Mouse (Mus musculus) forebrain, postnatal 0 days (tissue): ENCODE results near the gene Sox14. TPM values are rescaled to one million over a fixed set of nuclear protein-coding genes. Genes with fewer than 3 reads are reported as not detected.

Source experiments
- ATAC-seq: fragments of 200-750 bp; cut with Nextera tagmentation; 2 replicates; pipeline ENCODE4 v1.8.0; 2017; ENCODE audit warnings: mild to moderate bottlenecking, moderate library complexity
- DNase-seq: peaks from one replicate; pipeline ENCODE4 v3.0.0-alpha.2; 2015
- H3K27ac ChIP-seq: fragments of 300-500 bp; sonication (generic); 2 replicates; pipeline ENCODE4 v1.5.1; 2014; ENCODE audit warnings: low read depth, mild to moderate bottlenecking, antibody characterized with exemption, low read length, moderate library complexity, mixed read lengths
- H3K27me3 ChIP-seq: fragments of 300-500 bp; sonication (generic); 2 replicates; pipeline ENCODE4 v1.6.1; 2014; ENCODE audit warnings: mild to moderate bottlenecking, low read length, mixed read lengths; ENCODE audit not compliant: insufficient read depth
- H3K36me3 ChIP-seq: fragments of 300-500 bp; sonication (generic); 2 replicates; pipeline ENCODE4 v1.6.1; 2014; ENCODE audit warnings: mild to moderate bottlenecking, moderate library complexity; ENCODE audit not compliant: insufficient read depth
- H3K4me1 ChIP-seq: fragments of 300-500 bp; sonication (generic); 2 replicates; pipeline ENCODE4 v1.6.1; 2014; ENCODE audit warnings: antibody characterized with exemption; ENCODE audit not compliant: insufficient read depth
- H3K4me2 ChIP-seq: fragments of 300-500 bp; sonication (generic); 2 replicates; pipeline ENCODE4 v1.6.1; 2014; ENCODE audit warnings: low read depth, mild to moderate bottlenecking, moderate library complexity
- H3K4me3 ChIP-seq: fragments of 300-500 bp; sonication (generic); 2 replicates; pipeline ENCODE4 v1.5.1; 2014; ENCODE audit warnings: low read depth, low read length, mixed read lengths
- H3K9ac ChIP-seq: fragments of 300-500 bp; sonication (generic); 2 replicates; pipeline ENCODE4 v1.6.1; 2014; ENCODE audit warnings: mild to moderate bottlenecking
- H3K9me3 ChIP-seq: fragments of 300-500 bp; sonication (generic); 2 replicates; pipeline ENCODE4 v1.6.1; 2016; ENCODE audit warnings: low read length
- CTCF ChIP-seq: sonication (generic); IDR thresholded peaks from 2 replicates; pipeline ENCODE4 v1.5.1; 2016; ENCODE audit warnings: antibody characterized with exemption, control low read depth, low read depth
- WGBS: fragments of 180-500 bp; shearing (Covaris S2); extraction: QIAGEN DNeasy Blood & Tissue Kit; methylation state at CpG from one replicate; pipeline ENCODE4 v1.1.7; 2014; 5-methylcytosine and 5-hydroxymethylcytosine counted together
- polyA plus RNA-seq: library from polyadenylated mRNA; unstranded; fragments of >200 nt; fragmentation: Nextera tagmentation; extraction: Ambion mirVana; gene quantifications from 2 replicates; pipeline ENCODE4 v1.2.1, GENCODE M21; 2015
- total RNA-seq: library from RNA; depleted of rRNA; stranded (reverse); fragments of >200 nt; gene quantifications from 2 replicates; pipeline ENCODE4 v1.2.3, GENCODE M21; 2014; rRNA removed

The Sox14 gene
- total and polyA plus RNA-seq, 2 experiments from 2014 or later: 2.0 to 2.1 TPM

DNA sequence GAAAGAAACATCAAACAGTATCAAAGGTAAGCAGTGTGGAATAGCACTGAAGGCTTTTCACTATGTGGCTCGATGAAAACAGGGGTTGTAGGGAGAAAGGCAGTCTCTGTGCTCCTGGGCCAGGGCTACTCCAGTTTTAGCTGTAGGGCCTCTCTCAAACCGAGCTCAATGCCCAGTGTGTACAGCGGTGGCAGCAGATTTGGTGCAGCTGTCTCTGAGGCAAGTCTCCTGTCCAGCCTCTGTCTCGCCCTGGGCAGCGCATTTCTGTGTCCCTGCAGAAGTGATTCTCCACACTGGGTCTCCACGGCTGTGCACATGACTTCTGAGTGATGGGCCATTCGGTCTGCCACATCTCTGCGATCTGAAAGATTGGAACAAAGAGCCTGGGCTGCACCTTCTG lies 27.6 kb downstream of the Sox14 start:
- Histone ChIP-seq H3K36me3 (no peaks in the 10 kb centered on the region), H3K4me3 (no peak overlapping the region), H3K27ac (no peak overlapping the region), H3K4me2 (no peak overlapping the region), H3K27me3 (peaks cover 10% of the 10 kb centered on the region), H3K4me1 (no peaks in the 10 kb centered on the region), H3K9ac (no peak overlapping the region), H3K9me3 (no peaks in the 10 kb centered on the region)
- no peak for ATAC-seq
- 29% methylated on average over 8 of the region's 8 CpGs for WGBS
- no peak for TF ChIP-seq CTCF
- no peak for DNase-seq

DNA sequence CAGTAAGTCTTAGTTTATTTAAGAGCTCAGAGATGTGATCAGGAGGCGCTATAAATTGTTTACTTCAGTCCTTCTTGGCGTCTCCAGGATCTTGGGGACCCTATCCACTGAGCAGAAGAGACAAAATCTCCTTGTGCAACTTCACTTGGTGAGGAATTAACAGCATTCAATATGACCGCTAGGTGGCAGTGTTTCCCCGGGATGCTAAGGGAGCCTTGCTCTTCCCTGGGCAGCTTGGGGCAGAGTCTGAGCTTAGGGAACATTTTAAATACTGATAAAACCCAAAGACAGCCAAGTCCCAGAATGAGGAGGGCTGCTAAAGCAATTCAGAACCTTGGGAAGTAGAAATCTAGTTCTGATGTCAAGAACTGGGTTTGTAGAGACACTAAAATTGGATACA lies 29.1 kb downstream of the Sox14 start:
- H3K27me3 ChIP-seq: peaks cover 6% of the 10 kb centered on the region
- 0% methylated on average over 4 of the region's 4 CpGs for WGBS
- peak; percentile 77 for ATAC-seq
- peak; percentile 98 for TF ChIP-seq CTCF
- H3K4me2 ChIP-seq: no peak overlapping the region
- peak; percentile 91 for DNase-seq
- no peak overlapping the region for H3K9ac ChIP-seq
- no peaks in the 10 kb centered on the region for H3K4me1 ChIP-seq
- H3K27ac ChIP-seq: no peak overlapping the region
- H3K36me3 ChIP-seq: no peaks in the 10 kb centered on the region
- H3K9me3 ChIP-seq: no peaks in the 10 kb centered on the region
- no peak overlapping the region for H3K4me3 ChIP-seq

- no peak for DNase-seq
- WGBS: 92% methylated on average over 3 of the region's 3 CpGs
- no peak overlapping the region for H3K9ac ChIP-seq
- no peak overlapping the region for H3K4me2 ChIP-seq
- peaks cover 6% of the 10 kb centered on the region; the same call in 1 of the 2 replicates for H3K9me3 ChIP-seq
- H3K27me3 ChIP-seq: no peaks in the 10 kb centered on the region
- no peak for TF ChIP-seq CTCF
- no peak for ATAC-seq
- no peak overlapping the region for H3K4me3 ChIP-seq
- H3K36me3 ChIP-seq: no peaks in the 10 kb centered on the region
- no peaks in the 10 kb centered on the region for H3K4me1 ChIP-seq
- H3K27ac ChIP-seq: no peak overlapping the region
Measured at GRCm38 (mm10) chr9:99839367-99839766, 36.6 kb downstream of the Sox14 start.

GRCm38 (mm10) chr9:99838877-99839276 lies 37.1 kb downstream of the Sox14 start:
- H3K4me1 ChIP-seq: no peaks in the 10 kb centered on the region
- no peak overlapping the region for H3K4me3 ChIP-seq
- H3K36me3 ChIP-seq: no peaks in the 10 kb centered on the region
- no peak for TF ChIP-seq CTCF
- no peak overlapping the region for H3K27ac ChIP-seq
- peaks cover 6% of the 10 kb centered on the region; the same call in 1 of the 2 replicates for H3K9me3 ChIP-seq
- no peak overlapping the region for H3K4me2 ChIP-seq
- H3K27me3 ChIP-seq: no peaks in the 10 kb centered on the region
- ATAC-seq (no peak), DNase-seq (no peak)
- H3K9ac ChIP-seq: no peak overlapping the region
- WGBS: 68% methylated on average over 7 of the region's 7 CpGs

DNA sequence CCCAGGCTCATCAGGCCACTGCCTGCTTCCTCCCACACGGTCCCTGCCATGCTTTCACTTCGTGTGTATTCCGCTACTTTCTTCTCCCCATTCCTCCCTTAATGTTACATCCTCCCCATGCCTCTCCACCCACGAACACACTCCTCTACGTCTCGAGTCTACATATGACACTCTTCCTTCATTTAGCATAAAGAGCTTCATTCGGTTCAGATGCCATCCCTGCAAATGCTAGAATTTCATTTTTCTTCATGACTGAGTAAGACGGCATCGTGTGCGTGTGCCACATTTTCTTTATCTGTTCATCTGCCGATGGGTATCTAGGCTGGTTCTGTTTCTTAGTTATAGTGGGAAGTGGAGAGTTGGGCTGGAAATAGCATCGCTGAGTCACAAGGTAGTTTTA lies 39.3 kb downstream of the Sox14 start:
- H3K9ac ChIP-seq: no peak overlapping the region
- ATAC-seq (no peak), DNase-seq (no peak)
- TF ChIP-seq CTCF: no peak
- no peak overlapping the region for H3K4me3 ChIP-seq
- H3K27me3 ChIP-seq: no peaks in the 10 kb centered on the region
- H3K4me2 ChIP-seq: no peak overlapping the region
- H3K4me1 ChIP-seq: no peaks in the 10 kb centered on the region
- H3K36me3 ChIP-seq: no peaks in the 10 kb centered on the region
- 88% methylated on average over 12 of the region's 12 CpGs for WGBS
- H3K9me3 ChIP-seq: peaks cover 6% of the 10 kb centered on the region; the same call in 1 of the 2 replicates
- H3K27ac ChIP-seq: no peak overlapping the region

- DNase-seq: peak; percentile 3
- no peaks in the 10 kb centered on the region for H3K36me3 ChIP-seq
Measured at GRCm38 (mm10) chr9:99835624-99836430, 40.1 kb downstream of the Sox14 start.

More at GRCm38 (mm10) chr9:99835624-99836430, 40.1 kb downstream of the Sox14 start:
- no peak overlapping the region for H3K27ac ChIP-seq
- H3K4me2 ChIP-seq: no peak overlapping the region
- no peaks in the 10 kb centered on the region for H3K4me1 ChIP-seq
- H3K27me3 ChIP-seq: no peaks in the 10 kb centered on the region
- 0 out of 2 replicates have a peak, but pooled peaks have one; percentile 8 for TF ChIP-seq CTCF
- ATAC-seq: peak; percentile 47; the same call in 1 of the 2 replicates
- peaks cover 6% of the 10 kb centered on the region; the same call in 1 of the 2 replicates for H3K9me3 ChIP-seq
- no peak overlapping the region for H3K4me3 ChIP-seq
- H3K9ac ChIP-seq: no peak overlapping the region
- 25% methylated on average over 11 of the region's 11 CpGs for WGBS

Other genes with a start within 250 kb of the Sox14 start
- gene Dzip1l, start 246.7 kb downstream of the Sox14 start, total RNA-seq: 19.9 and 21.7 TPM in 2 replicates
- 5.8 and 8.9 TPM in 2 replicates for gene Dzip1l, start 246.7 kb downstream of the Sox14 start, polyA plus RNA-seq
- not detected in 2 replicates for gene Cldn18, start 158.9 kb downstream of the Sox14 start, total RNA-seq
- gene Cldn18, start 158.9 kb downstream of the Sox14 start, polyA plus RNA-seq: not detected in 2 replicates